Mouse (Mus musculus) 3T3-L1 (cell line): ENCODE results near the gene Eef1b2.
A peak's percentile ranks its signal among the peaks of the same experiment; 100 is the strongest.
"Not testable (repeated sequence)": the region's sequence is repeated elsewhere in the genome, so short reads cannot be mapped to it uniquely, and the experiment has no call there.

ENCODE experiments used
- DNase-seq: peaks from one replicate; pipeline ENCODE4 v3.0.0-alpha.2; 2015; ENCODE audit warnings: low read depth, low spot score

The Eef1b2 gene

GRCm38 (mm10) chr1:63176604-63177421 is at the start of gene Eef1b2, which contains the start of gene Ndufs1:
Gene Eef1b2 (plus strand): TSS chr1:63176825.
Gene Ndufs1 (minus strand): TSS chr1:63176833.
- peak; percentile 96 for DNase-seq

GRCm38 (mm10) chr1:63129273-63129672 is 47.4 kb upstream of the Eef1b2 start:
- no peak for DNase-seq

GRCm38 (mm10) chr1:63129857-63130690 is 46.6 kb upstream of the Eef1b2 start:
- DNase-seq: no peak

- DNase-seq: no peak
Observed at GRCm38 (mm10) chr1:63130883-63131282, 45.7 kb upstream of the Eef1b2 start.

- no peak for DNase-seq
Observed at GRCm38 (mm10) chr1:63131766-63132165, 44.9 kb upstream of the Eef1b2 start.

GRCm38 (mm10) chr1:63134530-63134929 is 42.1 kb upstream of the Eef1b2 start:
- DNase-seq: no peak

GRCm38 (mm10) chr1:63137971-63138370 is 38.7 kb upstream of the Eef1b2 start:
- DNase-seq: no peak

GRCm38 (mm10) chr1:63138586-63138985 is 38.0 kb upstream of the Eef1b2 start:
- DNase-seq: not testable (repeated sequence)

GRCm38 (mm10) chr1:63140231-63140630 is 36.4 kb upstream of the Eef1b2 start:
- DNase-seq: no peak

GRCm38 (mm10) chr1:63168638-63169037 is 8.0 kb upstream of the Eef1b2 start:
- no peak for DNase-seq

- no peak for DNase-seq
Observed at GRCm38 (mm10) chr1:63175853-63176252, 772 bp upstream of the Eef1b2 start.

- no peak for DNase-seq
Observed at GRCm38 (mm10) chr1:63176259-63176603, 394 bp upstream of the Eef1b2 start.

- peak; percentile 21 for DNase-seq
Observed at GRCm38 (mm10) chr1:63178308-63178707, 1.7 kb downstream of the Eef1b2 start.

GRCm38 (mm10) chr1:63180122-63180521 is 3.5 kb downstream of the Eef1b2 start:
- DNase-seq: no peak

GRCm38 (mm10) chr1:63180575-63180974 is 4.0 kb downstream of the Eef1b2 start:
- not testable (repeated sequence) for DNase-seq

- DNase-seq: peak; percentile 99
Observed at GRCm38 (mm10) chr1:63181019-63181418, 4.4 kb downstream of the Eef1b2 start.

GRCm38 (mm10) chr1:63181480-63181879 is 4.9 kb downstream of the Eef1b2 start:
- no peak for DNase-seq

- DNase-seq: peak; percentile 25
Observed at GRCm38 (mm10) chr1:63182212-63182611, 5.6 kb downstream of the Eef1b2 start.

GRCm38 (mm10) chr1:63182636-63183270 is 6.1 kb downstream of the Eef1b2 start:
- peak; percentile 75 for DNase-seq

GRCm38 (mm10) chr1:63185430-63185829 is 8.8 kb downstream of the Eef1b2 start:
- not testable (repeated sequence) for DNase-seq

GRCm38 (mm10) chr1:63188536-63188935 is 11.9 kb downstream of the Eef1b2 start:
- no peak for DNase-seq

GRCm38 (mm10) chr1:63190851-63191250 is 14.2 kb downstream of the Eef1b2 start:
- DNase-seq: no peak
